Mouse (Mus musculus) small intestine, adult 2 months (tissue): Measurements from ENCODE around the gene Ankrd26. TPM values are rescaled to one million over a fixed set of nuclear protein-coding genes. Genes with fewer than 3 reads are reported as not detected.

Source experiments
- H3K27ac ChIP-seq: fragments of 200-500 bp; 2 replicates; pipeline ENCODE4 v1.5.1; 2012; ENCODE audit warnings: low read depth, low read length, control low read depth, inconsistent platforms; ENCODE audit not compliant: insufficient read depth
- H3K27me3 ChIP-seq: fragments of 200-500 bp; 2 replicates; pipeline ENCODE4 v1.6.1; 2012; ENCODE audit warnings: mild to moderate bottlenecking, moderate library complexity, low read length, inconsistent platforms; ENCODE audit not compliant: control insufficient read depth, insufficient read depth
- H3K36me3 ChIP-seq: fragments of 200-500 bp; 2 replicates; pipeline ENCODE4 v1.6.1; 2012; ENCODE audit warnings: mild to moderate bottlenecking, low read length, control low read depth, inconsistent platforms; ENCODE audit not compliant: control insufficient read depth, insufficient read depth
- H3K4me1 ChIP-seq: fragments of 200-500 bp; 2 replicates; pipeline ENCODE4 v1.6.1; 2012; ENCODE audit warnings: low read length, inconsistent platforms, mixed read lengths; ENCODE audit not compliant: control insufficient read depth, insufficient read depth, insufficient read length
- H3K4me3 ChIP-seq: fragments of 200-500 bp; 2 replicates; pipeline ENCODE4 v1.5.1; 2012; ENCODE audit warnings: low read depth, mild to moderate bottlenecking, control low read depth, inconsistent platforms, low read length, moderate library complexity
- CTCF ChIP-seq: fragments of 200-500 bp; IDR thresholded peaks from 2 replicates; pipeline ENCODE4 v1.5.1; 2012; ENCODE audit warnings: low read depth, mild to moderate bottlenecking, control low read depth, inconsistent platforms, low read length, moderate library complexity, mixed read lengths; ENCODE audit not compliant: insufficient replicate concordance, insufficient read length; ENCODE audit errors: extremely low read depth
- POLR2A ChIP-seq: fragments of 200-500 bp; IDR thresholded peaks from 2 replicates; pipeline ENCODE4 v1.6.1; 2012; ENCODE audit warnings: low read depth, mild to moderate bottlenecking, control low read depth, inconsistent platforms, low read length, moderate library complexity
- WGBS: fragments of 180-500 bp; shearing (Covaris S2); methylation state at CpG from one replicate; pipeline ENCODE4 v1.1.7; 2018; 5-methylcytosine and 5-hydroxymethylcytosine counted together
- polyA plus RNA-seq: library from polyadenylated mRNA; depleted of rRNA; stranded (reverse); fragments of >200 nt; gene quantifications from 2 replicates; pipeline ENCODE4 v1.2.3, GENCODE M21; 2012; rRNA removed

Gene Ankrd26
- polyA plus RNA-seq, 1 experiment = 0.58 TPM

DNA sequence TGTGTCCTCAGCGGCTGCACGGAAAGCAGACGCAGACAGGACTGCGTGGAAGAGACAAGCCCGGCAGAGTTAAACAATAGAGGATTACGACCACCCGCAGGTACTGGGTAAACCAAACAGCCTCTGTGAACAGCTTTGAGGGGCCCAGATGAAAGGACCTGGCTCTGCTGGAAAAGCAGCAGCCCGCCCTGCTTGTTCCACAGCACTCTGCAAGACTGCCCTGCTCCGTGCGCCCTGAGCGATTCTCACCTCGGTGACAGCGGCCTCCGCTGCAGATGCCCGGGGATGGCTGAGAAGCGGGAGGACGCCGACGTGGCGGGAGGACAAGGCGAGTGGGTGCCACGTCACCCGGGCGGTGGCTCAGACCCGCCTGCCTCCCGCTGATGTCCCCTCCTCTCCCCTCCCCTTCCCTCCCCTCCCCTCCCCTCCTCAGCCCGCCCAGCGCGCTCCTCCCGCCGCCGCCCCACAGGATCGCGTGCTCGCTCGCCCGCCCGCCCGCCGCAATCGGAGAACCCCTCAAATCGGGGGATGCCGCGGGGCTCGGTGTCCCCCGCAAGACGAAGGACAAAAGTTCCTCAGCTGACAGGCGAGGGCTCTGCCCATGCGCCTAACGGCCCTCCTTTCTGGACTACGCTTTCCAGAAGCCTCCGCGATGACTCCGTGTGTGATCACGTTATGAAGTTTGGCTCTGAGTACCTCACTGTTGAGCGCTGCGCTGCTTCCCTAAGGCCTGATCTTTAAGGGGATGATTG is 82.9 kb downstream of the Ankrd26 start, which contains the start of gene Zfp9:
Zfp9 (minus strand) TSS at position 364 of the 752 bp plus-strand sequence.
- Histone ChIP-seq H3K4me1 (no peaks in the 10 kb centered on the region), H3K27me3 (no peaks in the 10 kb centered on the region; the same call in 1 of the 2 replicates), H3K27ac (peak within 1 kb of the TSS; percentile 35), H3K4me3 (peak within 1 kb of the TSS; percentile 68), H3K36me3 (no peaks in the 10 kb centered on the region)
- 2% methylated on average over 47 of the region's 57 CpGs for WGBS
- no peak for TF ChIP-seq CTCF
- TF ChIP-seq POLR2A = peak; percentile 60

GRCm38 (mm10) chr6:118477875-118478785 is 83.9 kb downstream of the Ankrd26 start:
- Histone ChIP-seq H3K4me3 (peak overlapping the region; percentile 48), H3K27ac (no peak overlapping the region), H3K27me3 (no peaks in the 10 kb centered on the region; the same call in 1 of the 2 replicates), H3K36me3 (no peaks in the 10 kb centered on the region), H3K4me1 (no peaks in the 10 kb centered on the region)
- TF ChIP-seq POLR2A = no peak
- no peak for TF ChIP-seq CTCF
- WGBS = 57% methylated on average over 10 of the region's 10 CpGs

DNA sequence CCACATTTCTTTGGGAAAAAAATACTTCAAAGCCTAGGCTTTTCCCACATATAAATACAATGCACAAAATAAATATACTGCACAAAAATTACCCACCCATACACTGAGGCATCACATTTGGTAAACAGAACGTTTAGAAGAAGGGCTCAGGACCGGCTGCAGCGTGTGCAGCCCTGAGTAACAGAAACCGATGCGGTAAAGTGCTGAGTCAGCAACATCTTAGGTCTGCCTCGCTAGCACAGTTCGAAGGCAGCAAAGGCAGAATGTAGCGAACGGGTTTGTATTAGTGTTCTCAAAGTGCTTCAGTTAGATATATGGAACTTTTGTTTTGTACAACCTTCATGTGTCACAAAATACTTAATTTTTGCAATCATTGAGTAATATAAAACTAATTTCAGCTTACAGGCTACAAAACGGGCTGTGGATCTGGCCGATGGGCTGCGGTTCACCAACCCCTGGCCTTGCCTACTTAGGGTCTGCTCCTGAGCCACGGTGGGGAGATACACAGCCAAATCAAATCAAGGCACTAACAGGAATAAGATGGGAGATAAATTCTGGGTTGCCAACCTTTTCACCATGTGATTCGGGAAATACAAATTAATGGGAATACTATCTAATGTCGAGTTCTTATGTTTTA is 99.8 kb downstream of the Ankrd26 start:
- 87% methylated on average over 15 of the region's 15 CpGs for WGBS
- no peak for TF ChIP-seq CTCF
- TF ChIP-seq POLR2A = no peak
- Histone ChIP-seq H3K4me1 (no peaks in the 10 kb centered on the region), H3K27ac (no peak overlapping the region), H3K27me3 (no peaks in the 10 kb centered on the region; the same call in 1 of the 2 replicates), H3K36me3 (no peaks in the 10 kb centered on the region; the same call in 1 of the 2 replicates), H3K4me3 (no peak overlapping the region)

GRCm38 (mm10) chr6:118457726-118458125 is 104.3 kb downstream of the Ankrd26 start:
- TF ChIP-seq CTCF (no peak), POLR2A (no peak)
- no peak overlapping the region for H3K4me3 ChIP-seq
- WGBS = 83% methylated on average over 1 of the region's 1 CpGs
- no peaks in the 10 kb centered on the region; the same call in 1 of the 2 replicates for H3K27me3 ChIP-seq
- H3K36me3 ChIP-seq = no peaks in the 10 kb centered on the region
- no peaks in the 10 kb centered on the region for H3K4me1 ChIP-seq
- H3K27ac ChIP-seq = no peak overlapping the region

- no peaks in the 10 kb centered on the region for H3K27me3 ChIP-seq
- no peaks in the 10 kb centered on the region for H3K4me1 ChIP-seq
- no peaks in the 10 kb centered on the region for H3K36me3 ChIP-seq
- TF ChIP-seq CTCF (0 out of 2 replicates have a peak, but pooled peaks have one; percentile 18), POLR2A (0 out of 2 replicates have a peak, but pooled peaks have one; percentile 15)
- WGBS = under 1% methylated on average over 43 of the region's 43 CpGs
- peak within 1 kb of the TSS; percentile 85 for H3K4me3 ChIP-seq
- H3K27ac ChIP-seq = peak within 1 kb of the TSS; percentile 73
Measured at GRCm38 (mm10) chr6:118455042-118455631, 106.9 kb downstream of the Ankrd26 start, which contains the start of gene Zfp248. Gene Zfp248, minus strand, starts transcription at chr6:118455528.

GRCm38 (mm10) chr6:118454452-118454851 is 107.6 kb downstream of the Ankrd26 start:
- H3K27me3 ChIP-seq = no peaks in the 10 kb centered on the region
- peak overlapping the region; percentile 85 for H3K4me3 ChIP-seq
- H3K4me1 ChIP-seq = no peaks in the 10 kb centered on the region
- 32% methylated on average over 8 of the region's 8 CpGs for WGBS
- H3K27ac ChIP-seq = no peak overlapping the region
- H3K36me3 ChIP-seq = no peaks in the 10 kb centered on the region
- no peak for TF ChIP-seq POLR2A
- no peak for TF ChIP-seq CTCF

Other genes with a start within 250 kb of the Ankrd26 start
- gene Bms1, start 142.8 kb downstream of the Ankrd26 start, polyA plus RNA-seq = 0.65 and 1.4 TPM in 2 replicates
- 0.10 and 0.15 TPM in 2 replicates for gene Zfp248, start 106.7 kb downstream of the Ankrd26 start, polyA plus RNA-seq
- 0.17 and 0.29 TPM in 2 replicates for gene Zfp9, start 82.9 kb downstream of the Ankrd26 start, polyA plus RNA-seq